16 mouse cellular contexts compared by ENCODE assay signal in the genomic region with DNA sequence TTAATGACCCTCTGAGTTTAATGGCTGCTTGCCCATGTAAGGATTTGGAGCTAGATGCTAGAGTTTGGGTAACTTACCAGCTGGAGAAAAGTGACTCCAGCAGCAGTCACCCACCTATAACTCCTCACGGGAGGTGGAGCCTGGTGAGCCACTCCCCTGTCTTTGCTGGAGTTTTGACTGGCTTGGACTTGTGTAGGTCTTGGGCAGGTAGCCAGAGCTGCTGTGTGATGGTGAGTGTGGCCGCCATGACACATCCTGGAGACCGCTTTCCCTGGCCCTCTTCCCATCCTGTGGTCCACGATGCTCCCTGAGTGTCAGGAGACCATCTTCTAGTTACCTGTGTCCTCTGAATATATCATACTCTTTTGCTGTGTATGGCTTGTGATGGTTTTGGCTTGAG.
"Had no signal": no experiment of that assay in that cellular context is flagged by ENCODE, and none has a peak within 500 bp of the region (broad histone marks: within the 10 kb centered on the region; RNA-seq: fewer than 3 reads in every experiment).

No protein-coding gene starts in this region.

- H3K27ac ChIP-seq: midbrain, embryonic 10.5 days; midbrain, embryonic 12.5 days; neural tube, embryonic 13.5 days; neural tube, embryonic 15.5 days; stomach, embryonic 15.5 days; stomach, postnatal 0 days had no signal

- H3K4me3 ChIP-seq: midbrain, embryonic 10.5 days; midbrain, embryonic 12.5 days; myocyte; neural tube, embryonic 13.5 days; neural tube, embryonic 15.5 days; stomach, embryonic 15.5 days had no signal

- H3K4me1 ChIP-seq: stomach, embryonic 15.5 days had no signal

- DNase-seq: lung, adult 18-20 months; lung, embryonic 14.5 days; lung, postnatal 10 days; lung, postnatal 4 days; midbrain, embryonic 14.5 days; right cerebral cortex, postnatal 14 days; thymus, adult 2 months; thymus, postnatal 25 days; thymus, postnatal 4 days had no signal
